Mouse (Mus musculus) 416B (cell line): ENCODE results near the gene 4930550C14Rik.

Source experiments
- DNase-seq: peaks from one replicate; pipeline ENCODE4 v3.0.0; 2011; ENCODE audit warnings: low read depth

The 4930550C14Rik gene

GRCm38 (mm10) chr9:53402291-53402711 lies at the start of gene 4930550C14Rik:
4930550C14Rik (plus strand) TSS chr9:53402325.
- peak; percentile 36 for DNase-seq

DNA sequence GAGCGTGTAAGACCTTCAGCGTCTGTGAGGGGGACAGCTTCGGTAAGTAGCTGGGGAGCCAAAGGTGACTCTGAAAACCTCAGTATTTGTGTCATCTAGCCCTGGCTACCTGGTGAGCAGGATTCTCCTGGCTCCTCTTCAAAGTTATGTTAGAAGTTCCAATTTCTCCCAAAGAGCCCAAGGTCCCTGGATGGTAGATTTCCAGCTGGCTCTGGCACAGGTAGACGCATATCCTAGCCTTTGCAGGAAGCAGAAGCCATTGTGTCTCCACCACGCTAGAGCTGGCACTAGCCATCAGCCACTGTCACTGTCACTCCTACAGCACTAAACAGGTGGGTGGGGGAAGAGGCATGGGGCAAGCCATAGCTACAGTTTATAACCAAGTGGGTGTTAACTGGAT lies 49.0 kb upstream of the 4930550C14Rik start:
- no peak for DNase-seq

DNA sequence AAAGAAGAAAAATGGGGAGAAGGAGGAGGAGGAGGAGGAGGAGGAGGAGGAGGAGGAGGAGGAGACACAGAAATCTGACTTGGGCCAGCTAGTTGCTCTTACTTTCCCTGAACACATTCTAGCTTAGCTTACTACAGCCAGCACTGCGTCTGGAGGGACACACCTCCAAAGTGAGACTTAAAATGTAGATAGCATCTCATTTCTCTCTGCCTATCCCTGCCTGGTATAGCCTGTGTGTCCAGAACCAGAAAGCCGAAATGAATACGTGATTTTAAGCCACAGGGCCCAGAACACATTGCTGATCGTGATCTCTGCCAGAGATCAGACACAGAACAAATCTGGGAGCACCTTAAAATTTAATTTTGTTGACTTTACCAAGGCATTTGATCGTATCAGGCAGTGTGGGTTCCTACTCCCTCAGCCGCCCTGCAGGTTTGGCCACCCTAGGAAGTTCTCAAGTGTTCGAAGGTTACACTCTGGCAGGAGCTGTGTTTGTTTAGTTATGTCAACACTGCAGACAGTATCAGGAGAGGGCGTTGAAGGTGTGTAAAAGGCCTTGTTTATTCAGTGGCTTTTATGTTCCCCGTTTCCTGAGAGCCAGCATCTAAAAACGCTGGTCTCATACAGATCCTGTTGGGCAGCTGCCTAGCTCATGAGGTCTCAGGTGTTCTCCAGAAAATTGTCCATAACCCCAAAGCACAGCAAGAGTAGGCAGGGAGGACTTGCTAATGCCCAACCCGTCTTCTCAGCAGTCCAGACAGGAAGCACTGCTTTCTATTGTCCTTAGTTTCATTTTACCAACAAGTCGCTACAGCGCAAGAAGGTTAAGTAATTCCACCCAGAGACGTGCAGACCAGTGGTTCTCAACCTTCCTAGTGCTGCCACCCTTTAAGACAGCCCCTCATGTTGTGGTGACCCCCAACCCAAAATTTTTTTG lies 45.6 kb upstream of the 4930550C14Rik start:
- DNase-seq = peak; percentile 66

GRCm38 (mm10) chr9:53371339-53371738 lies 30.8 kb upstream of the 4930550C14Rik start:
- DNase-seq = no peak

DNA sequence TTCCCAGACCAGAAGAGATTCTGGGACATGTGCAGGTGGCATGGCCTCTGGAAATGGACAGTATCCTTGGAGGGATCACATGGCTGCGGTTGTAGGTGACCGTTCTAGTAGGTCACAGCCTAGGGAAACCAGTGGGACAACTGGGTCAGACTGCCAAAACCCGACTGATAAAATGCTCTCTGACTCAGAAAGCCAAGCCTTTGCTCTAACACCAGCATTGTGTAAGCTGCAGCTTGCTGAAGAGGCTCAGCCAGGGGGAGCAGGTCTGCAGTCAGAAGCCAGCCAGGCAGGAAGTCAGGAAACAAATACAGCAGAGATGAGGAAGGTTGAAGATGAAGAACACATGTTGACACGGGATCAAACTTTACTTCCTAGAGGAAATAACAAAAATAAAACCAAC lies 26.2 kb upstream of the 4930550C14Rik start:
- peak; percentile 66 for DNase-seq

GRCm38 (mm10) chr9:53376820-53377219 lies 25.3 kb upstream of the 4930550C14Rik start:
- DNase-seq = peak; percentile 35

- DNase-seq = no peak
These were observed 24.5 kb upstream of the 4930550C14Rik start for GRCm38 (mm10) chr9:53377597-53377996.

DNA sequence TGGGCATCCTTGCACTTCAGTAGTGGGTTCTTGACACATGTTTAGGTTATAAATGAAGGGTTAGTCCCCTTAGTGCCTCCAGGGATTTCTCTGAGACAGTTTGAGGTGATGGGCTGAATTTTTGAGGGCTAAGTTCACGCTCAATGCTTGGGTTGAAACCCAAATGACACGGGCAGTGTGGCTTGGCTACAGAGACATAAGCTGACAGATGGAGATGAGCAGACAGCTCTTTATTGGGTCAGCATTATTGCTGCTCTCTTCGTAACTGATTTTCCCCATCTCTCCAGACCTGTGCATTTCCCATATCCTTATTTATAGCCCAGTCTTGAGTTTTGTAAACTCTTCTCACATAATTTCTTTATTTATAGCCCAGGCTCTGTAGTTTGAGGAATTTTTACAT lies 24.0 kb upstream of the 4930550C14Rik start:
- no peak for DNase-seq

GRCm38 (mm10) chr9:53380595-53380994 lies 21.5 kb upstream of the 4930550C14Rik start:
- DNase-seq = peak; percentile 67

GRCm38 (mm10) chr9:53381113-53381615 lies 21.0 kb upstream of the 4930550C14Rik start:
- DNase-seq = peak; percentile 40

GRCm38 (mm10) chr9:53383951-53384866 lies 17.9 kb upstream of the 4930550C14Rik start, which contains the start of gene Kdelc2:
Kdelc2 (plus strand) TSS chr9:53384025.
- DNase-seq = peak; percentile 81

GRCm38 (mm10) chr9:53384873-53385272 lies 17.3 kb upstream of the 4930550C14Rik start:
- DNase-seq = no peak

DNA sequence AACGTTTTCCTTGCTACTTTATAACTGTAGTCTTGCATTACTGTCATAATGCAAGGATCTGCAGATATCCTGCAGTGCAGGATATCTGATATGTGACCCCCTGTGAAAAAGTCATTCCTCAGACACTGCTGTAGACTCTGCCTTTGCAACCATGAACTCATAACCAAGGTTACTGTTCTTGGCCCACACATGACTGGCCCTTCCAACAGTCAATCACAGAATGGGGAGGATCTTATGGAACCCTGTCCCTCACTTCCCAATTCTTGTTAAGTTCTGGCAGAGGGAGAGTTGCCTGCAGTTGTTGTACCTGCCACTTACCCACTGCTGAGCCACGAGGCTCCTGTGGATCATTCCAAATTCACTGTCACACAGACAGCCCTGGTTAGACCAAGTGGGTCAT lies 14.7 kb upstream of the 4930550C14Rik start:
- DNase-seq = peak; percentile 17

GRCm38 (mm10) chr9:53389109-53389508 lies 13.0 kb upstream of the 4930550C14Rik start:
- DNase-seq = no peak

DNA sequence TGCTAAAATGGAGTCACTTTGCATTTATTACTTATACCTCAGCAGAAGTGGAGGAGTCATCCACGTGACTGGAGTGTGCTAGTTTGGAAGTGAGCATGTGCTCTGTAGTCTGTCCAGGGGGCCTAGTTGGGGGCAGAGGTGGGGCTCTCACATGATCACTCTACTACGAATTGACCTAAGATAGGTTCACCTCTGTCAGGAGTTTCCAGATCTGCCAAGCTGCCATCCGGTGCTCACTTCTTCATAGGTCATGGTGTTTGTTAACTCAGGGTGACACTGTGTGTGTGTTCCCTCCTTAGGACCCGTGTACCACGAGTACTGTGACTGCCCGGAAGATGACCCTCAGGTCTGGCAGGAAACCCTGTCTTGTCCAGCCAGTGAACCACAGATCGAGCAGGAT lies 12.0 kb upstream of the 4930550C14Rik start:
- DNase-seq = no peak

DNA sequence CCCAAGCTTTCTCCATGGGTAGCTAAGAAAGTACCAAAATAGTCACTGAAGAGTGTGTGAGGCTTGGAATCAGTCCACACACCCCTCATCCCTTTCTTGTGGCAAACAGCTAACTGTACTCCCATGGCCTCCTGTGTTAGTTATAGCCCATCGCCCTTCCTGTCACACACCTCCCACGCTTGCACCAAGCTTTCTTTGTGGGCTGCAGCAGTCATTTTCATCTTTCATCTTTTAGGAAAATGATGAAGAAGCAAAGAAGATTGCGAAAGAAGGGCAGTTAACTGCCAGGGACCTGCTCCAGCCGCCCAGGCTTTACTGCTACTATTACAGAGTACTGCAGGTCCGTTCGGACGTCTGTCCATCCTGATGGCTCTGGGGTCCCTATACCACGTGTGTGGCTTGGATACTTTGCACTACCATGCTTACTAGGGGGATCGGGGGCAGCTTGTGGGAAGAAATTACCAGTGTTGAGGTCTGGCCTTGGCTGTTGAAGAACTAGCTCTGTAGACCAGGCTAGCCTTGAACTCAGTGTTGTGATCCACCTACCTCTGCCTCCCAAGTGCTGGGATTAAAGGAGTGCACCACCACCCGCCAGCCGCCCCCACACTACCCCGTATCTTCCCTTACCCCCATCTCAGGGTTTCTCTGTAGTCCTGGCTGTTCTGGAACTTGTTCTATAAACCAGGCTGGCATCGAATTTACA lies 4.3 kb upstream of the 4930550C14Rik start:
- peak; percentile 57 for DNase-seq

- DNase-seq = peak; percentile 81
These were observed 3.8 kb upstream of the 4930550C14Rik start for GRCm38 (mm10) chr9:53398388-53398700.

GRCm38 (mm10) chr9:53399537-53399936 lies 2.6 kb upstream of the 4930550C14Rik start:
- no peak for DNase-seq

GRCm38 (mm10) chr9:53400696-53401095 lies 1.4 kb upstream of the 4930550C14Rik start:
- no peak for DNase-seq

- DNase-seq = no peak
These were observed 979 bp upstream of the 4930550C14Rik start for GRCm38 (mm10) chr9:53401146-53401545.

DNA sequence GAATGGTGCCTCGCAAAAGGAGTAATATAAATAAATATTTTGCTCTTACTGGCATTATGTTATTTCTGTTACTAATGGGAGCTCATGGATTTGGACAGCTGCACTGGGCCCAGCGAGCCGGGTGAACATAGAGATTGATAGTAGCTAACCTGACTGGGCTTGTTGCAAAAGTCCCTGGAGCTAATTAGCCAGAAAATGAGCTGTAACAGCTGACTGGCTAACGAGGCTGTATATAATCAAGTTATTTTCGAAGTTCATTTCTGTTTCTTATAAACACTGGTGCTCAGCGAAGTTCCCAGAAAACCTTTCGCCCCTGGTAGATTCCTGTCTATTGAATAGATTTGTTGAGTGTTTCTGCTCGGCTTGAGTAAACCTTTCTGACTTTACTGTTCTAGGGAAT lies 866 bp downstream of the 4930550C14Rik start:
- DNase-seq = no peak
